Mouse (Mus musculus): Measurements from ENCODE around the gene Enpp5.

DNA sequence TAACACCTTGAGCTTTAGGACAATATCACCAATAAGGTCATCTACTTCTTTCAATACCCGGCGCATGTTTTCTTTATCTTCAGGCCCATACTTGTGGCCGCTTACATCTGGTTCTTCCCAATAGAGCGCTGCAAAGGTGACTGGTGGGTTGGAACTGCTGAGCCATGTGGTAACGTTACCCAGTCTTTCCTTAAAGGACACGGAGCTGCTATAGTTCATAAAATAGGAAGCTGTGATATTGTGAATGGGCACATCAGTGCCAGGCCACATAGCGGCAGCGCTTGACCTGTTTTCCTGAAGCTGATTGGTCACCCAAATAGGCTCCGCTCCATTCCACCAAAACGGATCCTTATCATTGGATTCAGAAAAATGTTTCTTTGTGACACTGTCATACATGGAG lies 23.3 kb downstream of the Enpp5 start:
- TF ChIP-seq CTCF (IDR thresholded peaks at IDR 0.05; ENCODE audit: insufficient read depth, low read length) (no peak), POLR2A (IDR thresholded peaks at IDR 0.05; ENCODE audit: borderline replicate concordance, extremely low read depth, low read depth, low read length) (no peak)

Measured in lung, adult 2 months (tissue).